Mouse (Mus musculus) liver, embryonic 14.5 days (tissue): ENCODE results near the gene Mbd5. TPM values are rescaled to one million over a fixed set of nuclear protein-coding genes. Genes with fewer than 3 reads are reported as not detected.

Experiments used
- ATAC-seq: fragments of 200-750 bp; cut with Nextera tagmentation; 2 replicates; pipeline ENCODE4 v1.8.0; 2017; ENCODE audit warnings: moderate number of reproducible peaks, mild to moderate bottlenecking, moderate library complexity; ENCODE audit not compliant: insufficient read depth
- DNase-seq, 3 experiments: peaks; one replicate each; pipeline ENCODE4 v3.0.0-alpha.2; 2012 to 2013; ENCODE audit warnings: low read depth in 3 of 3, low spot score in 3 of 3
- H3K27ac ChIP-seq: fragments of 300-500 bp; sonication (generic); 2 replicates; pipeline ENCODE4 v1.5.1; 2014; ENCODE audit warnings: moderate library complexity, mild to moderate bottlenecking, control low read depth, inconsistent platforms
- H3K27me3 ChIP-seq: fragments of 300-500 bp; sonication (generic); 2 replicates; pipeline ENCODE4 v1.6.1; 2014; ENCODE audit warnings: mild to moderate bottlenecking, low read length, moderate library complexity; ENCODE audit not compliant: control insufficient read depth, insufficient read depth
- H3K36me3 ChIP-seq: fragments of 300-500 bp; sonication (generic); replicated peaks from 2 replicates; pipeline ENCODE4 v1.6.1; 2014; ENCODE audit warnings: low read depth; ENCODE audit not compliant: control insufficient read depth, insufficient read depth
- H3K4me1 ChIP-seq, 2 experiments: fragments of 200-500 bp in 1 of 2; fragments of 300-500 bp in 1 of 2; sonication (generic) in 1 of 2; replicated peaks; 2 replicates each; pipeline ENCODE4 v1.6.1; 2012 to 2014; ENCODE audit warnings: antibody characterized with exemption in 1 of 2, inconsistent platforms in 1 of 2, low read length in 1 of 2; ENCODE audit not compliant: control insufficient read depth in 2 of 2, insufficient read depth in 2 of 2
- H3K4me2 ChIP-seq: fragments of 300-500 bp; sonication (generic); 2 replicates; pipeline ENCODE4 v1.6.1; 2014; ENCODE audit warnings: low read depth, mild to moderate bottlenecking, control low read depth, moderate library complexity
- H3K4me3 ChIP-seq, 2 experiments: fragments of 200-500 bp in 1 of 2; fragments of 300-500 bp in 1 of 2; sonication (generic) in 1 of 2; 2 replicates each; pipeline ENCODE4 v1.5.1; 2012 to 2014; ENCODE audit warnings: low read depth in 2 of 2, low read length in 2 of 2, mild to moderate bottlenecking in 2 of 2, control low read depth in 1 of 2, inconsistent platforms in 1 of 2, moderate library complexity in 1 of 2; ENCODE audit not compliant: insufficient read depth in 1 of 2
- H3K9ac ChIP-seq: fragments of 300-500 bp; sonication (generic); replicated peaks from 2 replicates; pipeline ENCODE4 v1.6.1; 2014; ENCODE audit warnings: mild to moderate bottlenecking, control low read depth, moderate library complexity
- H3K9me3 ChIP-seq: fragments of 300-500 bp; sonication (generic); 2 replicates; pipeline ENCODE4 v1.6.1; 2016; ENCODE audit warnings: low read length, mixed read lengths; ENCODE audit not compliant: control insufficient read depth
- CTCF ChIP-seq: IDR thresholded peaks from 2 replicates; pipeline ENCODE4 v1.5.1; 2016; ENCODE audit warnings: antibody characterized with exemption, low read depth, control low read depth
- EP300 ChIP-seq: IDR thresholded peaks from 2 replicates; pipeline ENCODE4 v1.6.1; 2016; ENCODE audit warnings: antibody characterized with exemption, low read depth
- WGBS: fragments of 180-500 bp; shearing (Covaris S2); extraction: QIAGEN DNeasy Blood & Tissue Kit; methylation state at CpG from one replicate; pipeline ENCODE4 v1.1.7; 2014; ENCODE audit not compliant: insufficient replicate concordance; 5-methylcytosine and 5-hydroxymethylcytosine counted together
- polyA plus RNA-seq, 2 experiments: library from polyadenylated mRNA; depleted of rRNA in 1 of 2; stranded (reverse) in 1 of 2; unstranded in 1 of 2; fragments of >200 nt; fragmentation: Nextera tagmentation in 1 of 2; extraction: Ambion mirVana in 1 of 2; gene quantifications; 2 replicates each; pipeline versions ENCODE4 v1.2.1 to v1.2.3; 2012 to 2014

The Mbd5 gene
- polyA plus RNA-seq, 2 experiments: 1.8 to 5.7 TPM

GRCm38 (mm10) chr2:48947761-48948160, 1.5 kb upstream of the Mbd5 start:
- 48% methylated on average over 3 of the region's 3 CpGs for WGBS
- H3K36me3 ChIP-seq: no peaks in the 10 kb centered on the region
- H3K9ac ChIP-seq: peak overlapping the region; percentile 87
- H3K27ac ChIP-seq: no peak overlapping the region
- peak overlapping the region; percentile 75 to 85 for H3K4me3 ChIP-seq
- TF ChIP-seq EP300 (no peak), CTCF (no peak)
- H3K4me1 ChIP-seq: peaks cover 3 to 6% of the 10 kb centered on the region in 2 experiments
- H3K4me2 ChIP-seq: peak overlapping the region; percentile 76
- ATAC-seq (no peak), DNase-seq (no peak)
- no peaks in the 10 kb centered on the region for H3K27me3 ChIP-seq
- H3K9me3 ChIP-seq: no peaks in the 10 kb centered on the region

GRCm38 (mm10) chr2:48949743-48950251, 489 bp downstream of the Mbd5 start:
- Histone ChIP-seq H3K4me1 (peaks cover 3 to 4% of the 10 kb centered on the region in 2 experiments), H3K36me3 (no peaks in the 10 kb centered on the region), H3K4me2 (peak overlapping the region; percentile 80), H3K9me3 (no peaks in the 10 kb centered on the region), H3K4me3 (peak overlapping the region; percentile 75 to 85), H3K27me3 (no peaks in the 10 kb centered on the region), H3K9ac (peak overlapping the region; percentile 87), H3K27ac (peak overlapping the region; percentile 66)
- under 1% methylated on average over 9 of the region's 9 CpGs for WGBS
- peak; percentile 21 for ATAC-seq
- TF ChIP-seq EP300 (no peak), CTCF (no peak)
- peak in 2 of 3 experiments; percentile 2 to 20 for DNase-seq

- 0% methylated on average over 2 of the region's 2 CpGs for WGBS
- ATAC-seq: no peak
- TF ChIP-seq CTCF (no peak), EP300 (no peak)
These were observed 776 bp downstream of the Mbd5 start, which contains the start of gene Orc4 for GRCm38 (mm10) chr2:48950252-48950315. Orc4 (minus strand) TSS chr2:48950277.

GRCm38 (mm10) chr2:48950316-48950880, 1.1 kb downstream of the Mbd5 start:
- Histone ChIP-seq H3K9me3 (no peaks in the 10 kb centered on the region), H3K27ac (peak overlapping the region; percentile 66)
- peak in 2 of 3 experiments; percentile 18 to 35 for DNase-seq

More at GRCm38 (mm10) chr2:48950252-48950315, 776 bp downstream of the Mbd5 start, which contains the start of gene Orc4:
- peaks cover 3 to 4% of the 10 kb centered on the region in 2 experiments for H3K4me1 ChIP-seq
- H3K27ac ChIP-seq: peak within 1 kb of the TSS; percentile 66
- no peaks in the 10 kb centered on the region for H3K9me3 ChIP-seq
- no peaks in the 10 kb centered on the region for H3K36me3 ChIP-seq
- no peaks in the 10 kb centered on the region for H3K27me3 ChIP-seq
- peak within 1 kb of the TSS; percentile 80 for H3K4me2 ChIP-seq
- no peak for DNase-seq
- H3K9ac ChIP-seq: peak within 1 kb of the TSS; percentile 87
- H3K4me3 ChIP-seq: peak within 1 kb of the TSS; percentile 75 to 85

GRCm38 (mm10) chr2:48956591-48956990, 7.3 kb downstream of the Mbd5 start:
- Histone ChIP-seq H3K9ac (no peak overlapping the region), H3K27ac (no peak overlapping the region), H3K4me1 (no peaks in the 10 kb centered on the region), H3K27me3 (no peaks in the 10 kb centered on the region), H3K4me3 (no peak overlapping the region), H3K9me3 (no peaks in the 10 kb centered on the region), H3K4me2 (no peak overlapping the region), H3K36me3 (no peaks in the 10 kb centered on the region)
- ATAC-seq (no peak), DNase-seq (no peak)
- 58% methylated on average over 3 of the region's 3 CpGs for WGBS
- no peak for TF ChIP-seq CTCF
- no peak for TF ChIP-seq EP300

More at GRCm38 (mm10) chr2:48950316-48950880, 1.1 kb downstream of the Mbd5 start:
- H3K4me2 ChIP-seq: peak overlapping the region; percentile 80
- peaks cover 3 to 4% of the 10 kb centered on the region in 2 experiments for H3K4me1 ChIP-seq
- TF ChIP-seq CTCF (no peak), EP300 (no peak)
- H3K4me3 ChIP-seq: peak overlapping the region; percentile 75 to 85
- H3K36me3 ChIP-seq: no peaks in the 10 kb centered on the region
- WGBS: 2% methylated on average over 6 of the region's 6 CpGs
- H3K27me3 ChIP-seq: no peaks in the 10 kb centered on the region
- H3K9ac ChIP-seq: peak overlapping the region; percentile 87
- ATAC-seq: no peak
